Mouse (Mus musculus) adipocyte (in vitro differentiated cells): ENCODE results near the gene Hps6.

Experiments used
- DNase-seq: peaks from one replicate; pipeline ENCODE4 v3.0.0-alpha.2; 2016; ENCODE audit warnings: low spot score

Gene Hps6

DNA sequence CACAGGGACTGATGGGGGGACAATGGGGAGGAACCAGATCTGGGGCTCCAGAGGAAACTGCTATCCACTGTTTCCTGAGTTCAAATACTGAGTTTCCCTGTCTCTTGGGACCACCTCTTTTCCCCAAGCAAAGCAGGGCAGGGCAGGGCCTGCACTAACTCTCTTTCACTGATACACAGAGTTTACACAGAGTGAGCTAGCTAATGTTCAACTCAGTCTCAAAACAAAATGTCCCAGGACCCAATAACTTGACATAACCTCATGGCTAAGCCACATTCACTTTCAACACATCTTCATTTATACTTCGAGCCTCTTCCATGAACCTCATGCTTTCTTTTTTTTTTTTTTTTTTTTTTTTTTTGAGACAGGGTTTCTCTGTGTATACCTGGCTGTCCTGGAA is 26.3 kb downstream of the Hps6 start:
- DNase-seq: no peak

GRCm38 (mm10) chr19:46030196-46030983 is 27.1 kb downstream of the Hps6 start:
- no peak for DNase-seq

GRCm38 (mm10) chr19:46031689-46032432 is 28.6 kb downstream of the Hps6 start:
- peak; percentile 28 for DNase-seq

DNA sequence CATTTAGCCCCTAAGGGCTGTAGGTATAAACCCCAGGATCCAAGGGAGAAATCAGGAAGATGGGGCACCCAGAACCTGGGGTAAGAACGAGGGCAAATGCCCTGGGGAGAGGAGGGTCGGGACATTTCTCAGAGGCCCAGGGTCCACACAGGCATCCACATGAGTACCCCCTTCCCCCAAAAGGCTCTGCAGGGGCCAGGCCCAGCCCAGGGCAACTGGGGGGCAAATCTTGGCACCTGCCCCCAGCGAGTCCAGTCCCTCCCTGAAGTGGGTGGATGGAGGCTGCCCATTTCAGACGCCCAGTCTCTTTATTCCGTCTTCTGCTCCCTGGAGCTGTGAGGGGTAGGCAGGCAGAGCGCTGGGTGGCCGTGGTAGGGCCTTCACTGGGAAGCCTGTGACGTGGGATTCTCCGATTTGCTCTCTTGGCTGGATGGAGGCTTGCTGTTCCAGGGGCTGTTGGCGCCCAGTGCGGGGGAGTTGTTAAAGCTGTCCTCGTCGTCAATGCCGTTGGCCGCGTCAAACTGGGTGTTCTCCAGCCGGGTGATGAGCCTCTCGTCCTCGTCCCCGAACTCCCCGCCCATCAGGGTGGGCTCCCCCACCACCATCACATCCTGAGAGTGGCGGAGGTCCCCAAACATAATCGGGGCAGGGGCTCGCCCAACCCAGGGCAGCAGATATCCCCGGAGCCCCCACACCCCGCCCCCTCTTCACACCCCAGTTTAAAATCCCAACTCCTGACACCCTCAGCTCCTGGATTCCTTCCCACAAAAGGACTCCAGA is 29.6 kb downstream of the Hps6 start:
- DNase-seq: no peak

DNA sequence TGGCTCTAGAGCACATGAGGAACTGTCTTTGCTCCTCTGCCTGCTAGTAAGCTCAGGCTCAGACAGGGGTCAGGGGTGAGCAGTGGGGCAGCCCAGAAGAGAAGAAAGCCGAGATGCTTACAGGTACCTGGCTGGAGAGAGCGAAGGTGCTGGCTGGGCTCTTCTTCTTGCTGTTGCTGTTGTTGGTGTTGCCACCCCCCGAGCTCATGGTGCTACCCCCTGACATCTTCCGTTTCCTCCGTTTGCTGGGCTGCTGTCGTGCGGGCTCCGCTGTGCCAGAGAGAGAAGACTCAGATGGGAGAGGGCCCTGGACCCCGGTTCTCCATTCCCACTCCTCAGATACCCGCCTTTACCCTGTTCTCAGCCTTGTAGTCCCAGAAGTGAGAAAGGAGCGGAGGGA is 30.6 kb downstream of the Hps6 start:
- DNase-seq: no peak

- DNase-seq: no peak
Observed at GRCm38 (mm10) chr19:46035971-46036370, 32.7 kb downstream of the Hps6 start.

GRCm38 (mm10) chr19:46036477-46037242 is 33.4 kb downstream of the Hps6 start:
- DNase-seq: no peak

GRCm38 (mm10) chr19:46037243-46037924 is 34.1 kb downstream of the Hps6 start:
- no peak for DNase-seq

GRCm38 (mm10) chr19:46037925-46038850 is 34.9 kb downstream of the Hps6 start:
- DNase-seq: no peak

GRCm38 (mm10) chr19:46038851-46039260 is 35.5 kb downstream of the Hps6 start:
- DNase-seq: no peak

- DNase-seq: peak; percentile 90
Observed at GRCm38 (mm10) chr19:46039478-46039877, 36.2 kb downstream of the Hps6 start.

- DNase-seq: no peak
Observed at GRCm38 (mm10) chr19:46040149-46040902, 37.0 kb downstream of the Hps6 start.

DNA sequence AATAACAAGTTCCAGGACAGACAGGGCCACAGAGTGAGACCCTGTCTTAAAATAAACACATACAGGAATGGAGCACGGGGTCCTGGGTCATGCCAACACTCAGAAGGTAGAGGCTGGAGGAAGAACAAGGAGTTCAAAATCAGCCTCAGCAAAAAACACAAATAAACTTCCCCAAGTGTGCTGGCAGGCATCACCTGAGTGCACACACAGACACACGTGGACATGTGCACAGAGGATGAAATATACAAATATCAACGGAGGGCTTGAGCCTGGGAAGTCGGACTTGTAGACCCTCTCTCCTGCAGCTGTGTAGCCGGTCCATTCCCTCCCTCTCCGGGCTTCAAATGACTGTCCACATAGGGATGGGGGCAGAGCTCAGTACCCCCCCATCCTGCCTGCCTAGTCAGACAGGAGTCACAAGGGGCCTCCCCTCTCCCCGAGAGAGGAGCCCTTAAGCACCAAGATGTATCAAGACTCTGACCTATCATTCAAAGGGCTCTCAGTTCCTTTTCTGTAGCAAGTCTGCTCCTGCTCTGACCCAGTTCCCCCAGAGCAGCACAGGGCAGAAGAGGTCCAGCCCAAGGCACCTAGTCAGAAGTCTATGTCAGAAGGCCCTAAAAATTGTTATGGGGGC is 38.1 kb downstream of the Hps6 start:
- no peak for DNase-seq

DNA sequence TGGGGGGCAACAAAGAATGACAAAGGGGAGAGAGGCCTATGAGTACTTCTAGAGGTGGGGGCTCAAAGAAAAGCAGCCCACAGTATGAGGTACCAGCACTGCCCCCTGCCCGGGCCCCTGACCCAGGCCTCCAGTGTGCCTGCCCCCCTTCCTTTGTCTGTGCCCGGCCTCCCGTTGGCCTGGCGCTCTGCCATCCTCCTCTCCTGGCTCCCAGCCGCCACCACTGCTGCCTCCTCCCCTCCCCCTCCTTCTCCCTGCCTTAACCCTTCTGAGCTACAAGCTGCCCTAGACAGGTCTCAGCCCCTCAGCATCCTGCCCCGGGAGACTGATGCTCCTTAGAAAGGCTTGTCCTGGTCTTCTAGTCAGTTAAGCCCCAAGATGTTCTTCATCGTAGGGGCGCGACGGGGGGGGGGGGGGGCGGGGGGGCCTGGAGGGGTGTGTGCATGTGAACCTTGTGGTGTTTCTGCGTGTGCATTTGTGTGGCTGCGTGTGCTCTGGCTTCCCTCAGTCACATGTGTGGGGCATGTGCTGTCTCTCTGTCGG is 38.7 kb downstream of the Hps6 start:
- peak; percentile 88 for DNase-seq

DNA sequence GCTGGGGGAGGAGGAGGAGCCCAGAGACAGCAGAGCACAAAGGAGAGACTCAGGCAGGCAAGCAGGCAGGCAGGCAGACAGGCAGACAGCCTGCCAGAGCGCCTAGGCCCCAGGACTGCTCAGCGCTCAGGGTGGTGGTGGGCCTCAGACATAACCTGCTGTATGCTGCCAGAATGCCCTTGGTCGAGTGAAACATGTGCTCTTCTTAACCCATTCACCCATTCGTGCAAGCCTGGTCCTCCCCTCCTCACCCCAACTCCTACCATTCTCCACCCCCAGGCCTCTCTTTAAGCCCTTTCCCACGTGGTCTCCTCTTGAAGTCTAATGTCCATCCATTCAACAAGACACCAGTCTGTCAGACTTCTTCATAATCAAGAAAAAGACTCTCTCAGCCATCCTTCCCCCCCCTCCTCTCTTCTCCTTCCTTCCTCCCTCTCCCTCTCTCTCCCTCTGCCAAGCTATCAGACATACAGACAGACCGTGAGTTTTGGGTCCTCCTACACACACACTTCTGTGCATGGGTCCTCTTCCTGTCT is 39.2 kb downstream of the Hps6 start:
- DNase-seq: peak; percentile 55

GRCm38 (mm10) chr19:46043380-46043779 is 40.1 kb downstream of the Hps6 start:
- peak; percentile 82 for DNase-seq

GRCm38 (mm10) chr19:46044271-46044992 is 41.1 kb downstream of the Hps6 start, which contains the start of gene Pprc1:
Pprc1 (plus strand) TSS chr19:46044886.
- DNase-seq: peak; percentile 88
